Mouse (Mus musculus): Measurements from ENCODE around the gene Zdhhc6. TPM values are rescaled to one million over a fixed set of nuclear protein-coding genes. Genes with fewer than 3 reads are reported as not detected.

Zdhhc6 gene
- polyA plus RNA-seq, 1 experiment: 3.6 TPM

DNA sequence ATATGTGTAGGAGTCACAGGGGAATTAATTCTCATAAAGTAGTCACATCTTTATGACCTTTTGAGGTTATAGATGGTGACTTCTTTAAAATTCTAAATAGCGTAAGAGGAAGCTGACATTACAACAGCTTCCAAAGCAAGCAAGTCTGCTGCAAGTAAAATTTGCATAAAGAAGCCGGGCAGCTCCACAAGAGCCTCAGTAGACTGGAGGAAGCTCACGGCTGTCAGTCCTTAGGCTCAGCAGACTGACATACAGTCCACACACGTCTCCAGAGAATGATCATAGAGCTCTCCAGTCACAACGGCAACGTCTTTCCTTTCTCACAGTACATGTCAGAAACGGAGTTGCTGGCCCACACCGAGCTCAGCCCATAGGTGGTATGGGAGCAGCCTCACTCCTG is 4.0 kb downstream of the Zdhhc6 start:
- Histone ChIP-seq H3K27ac (ENCODE audit: insufficient read depth, low read depth, low read length) (no peak overlapping the region), H3K4me3 (ENCODE audit: low read depth, low read length) (no peak overlapping the region), H3K27me3 (ENCODE audit: control insufficient read depth, insufficient read depth, low read length) (no peaks in the 10 kb centered on the region), H3K36me3 (ENCODE audit: control insufficient read depth, insufficient read depth, low read length) (peaks cover 32% of the 10 kb centered on the region), H3K4me1 (ENCODE audit: control insufficient read depth, insufficient read depth, insufficient read length, low read length) (no peaks in the 10 kb centered on the region)
- no peak for TF ChIP-seq POLR2A (IDR thresholded peaks at IDR 0.05; ENCODE audit: low read depth, low read length)
- TF ChIP-seq CTCF (IDR thresholded peaks at IDR 0.05; ENCODE audit: extremely low read depth, insufficient read length, insufficient replicate concordance, low read depth, low read length): no peak
- WGBS: 87% methylated on average over 8 of the region's 8 CpGs

DNA sequence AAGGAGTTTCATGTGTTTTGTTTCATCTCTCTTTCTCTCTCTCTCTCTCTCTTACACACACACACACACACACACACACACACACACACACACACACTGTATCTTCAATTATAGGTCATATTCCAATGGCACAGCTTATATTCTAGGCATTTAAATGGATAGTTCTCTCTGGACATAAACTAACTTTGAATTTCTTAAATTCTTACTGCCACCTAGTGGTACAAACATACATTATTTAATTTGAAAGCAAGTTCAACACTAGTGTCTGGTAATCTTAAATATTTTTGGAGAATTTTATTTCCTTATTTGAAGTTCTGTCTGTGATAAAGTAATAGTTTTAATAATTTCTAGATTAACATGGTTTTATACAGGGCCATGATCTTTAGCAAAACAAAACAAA is 10.8 kb downstream of the Zdhhc6 start:
- no peaks in the 10 kb centered on the region for H3K4me1 ChIP-seq (ENCODE audit: control insufficient read depth, insufficient read depth, insufficient read length, low read length)
- peaks cover 48% of the 10 kb centered on the region for H3K36me3 ChIP-seq (ENCODE audit: control insufficient read depth, insufficient read depth, low read length)
- no peaks in the 10 kb centered on the region for H3K27me3 ChIP-seq (ENCODE audit: control insufficient read depth, insufficient read depth, low read length)
- TF ChIP-seq POLR2A (IDR thresholded peaks at IDR 0.05; ENCODE audit: low read depth, low read length) (no peak), CTCF (IDR thresholded peaks at IDR 0.05; ENCODE audit: extremely low read depth, insufficient read length, insufficient replicate concordance, low read depth, low read length) (no peak)
- no peak overlapping the region for H3K27ac ChIP-seq (ENCODE audit: insufficient read depth, low read depth, low read length)
- no peak overlapping the region for H3K4me3 ChIP-seq (ENCODE audit: low read depth, low read length)

DNA sequence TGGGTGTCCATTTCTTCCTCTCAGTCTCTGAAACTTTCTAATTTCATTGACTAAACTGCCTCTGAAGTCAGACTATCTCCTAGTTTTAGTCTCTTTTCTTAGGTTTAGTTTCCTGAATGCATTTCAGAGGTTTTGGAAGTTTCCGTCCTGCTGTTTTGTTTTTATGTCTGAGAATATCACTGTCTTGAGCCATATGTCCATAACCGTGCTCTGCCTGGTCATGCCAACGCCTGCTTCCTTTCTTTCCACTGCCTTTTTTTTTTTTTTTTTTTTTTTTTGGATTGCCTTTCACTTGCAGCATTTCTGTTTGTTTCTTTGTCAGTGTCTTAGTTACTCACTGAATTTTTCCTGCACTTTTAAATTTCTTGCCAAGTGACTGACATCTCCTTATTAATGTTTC is 15.3 kb downstream of the Zdhhc6 start:
- H3K4me1 ChIP-seq (ENCODE audit: control insufficient read depth, insufficient read depth, insufficient read length, low read length): no peaks in the 10 kb centered on the region
- no peaks in the 10 kb centered on the region for H3K27me3 ChIP-seq (ENCODE audit: control insufficient read depth, insufficient read depth, low read length)
- no peak overlapping the region for H3K27ac ChIP-seq (ENCODE audit: insufficient read depth, low read depth, low read length)
- 87% methylated on average over 3 of the region's 3 CpGs for WGBS
- H3K36me3 ChIP-seq (ENCODE audit: control insufficient read depth, insufficient read depth, low read length): peaks cover 57% of the 10 kb centered on the region
- no peak overlapping the region for H3K4me3 ChIP-seq (ENCODE audit: low read depth, low read length)
- TF ChIP-seq POLR2A (IDR thresholded peaks at IDR 0.05; ENCODE audit: low read depth, low read length) (no peak), CTCF (IDR thresholded peaks at IDR 0.05; ENCODE audit: extremely low read depth, insufficient read length, insufficient replicate concordance, low read depth, low read length) (no peak)

DNA sequence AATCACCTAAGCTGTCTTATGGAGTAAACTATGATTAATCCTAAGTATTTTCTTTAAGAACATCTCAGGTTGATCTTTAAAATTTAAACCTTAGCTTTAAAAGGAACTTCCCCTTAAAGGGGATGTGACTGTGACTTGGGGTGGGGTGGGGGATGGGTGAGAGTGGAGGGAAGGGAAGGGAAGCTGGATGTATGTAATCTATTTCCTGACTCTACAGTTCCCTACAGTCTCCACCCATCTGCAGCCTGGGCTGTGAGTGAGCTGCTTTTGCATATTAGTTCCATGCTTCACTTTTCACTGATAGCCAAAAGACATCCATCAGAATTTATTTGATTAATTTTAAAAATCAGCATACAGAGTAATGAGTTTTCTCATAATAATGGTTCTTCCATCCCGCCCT is 16.5 kb downstream of the Zdhhc6 start:
- H3K27ac ChIP-seq (ENCODE audit: insufficient read depth, low read depth, low read length): no peak overlapping the region
- 96% methylated on average over 1 of the region's 1 CpGs for WGBS
- no peaks in the 10 kb centered on the region for H3K27me3 ChIP-seq (ENCODE audit: control insufficient read depth, insufficient read depth, low read length)
- H3K4me1 ChIP-seq (ENCODE audit: control insufficient read depth, insufficient read depth, insufficient read length, low read length): no peaks in the 10 kb centered on the region
- TF ChIP-seq CTCF (IDR thresholded peaks at IDR 0.05; ENCODE audit: extremely low read depth, insufficient read length, insufficient replicate concordance, low read depth, low read length) (no peak), POLR2A (IDR thresholded peaks at IDR 0.05; ENCODE audit: low read depth, low read length) (no peak)
- peaks cover 67% of the 10 kb centered on the region for H3K36me3 ChIP-seq (ENCODE audit: control insufficient read depth, insufficient read depth, low read length)
- no peak overlapping the region for H3K4me3 ChIP-seq (ENCODE audit: low read depth, low read length)

DNA sequence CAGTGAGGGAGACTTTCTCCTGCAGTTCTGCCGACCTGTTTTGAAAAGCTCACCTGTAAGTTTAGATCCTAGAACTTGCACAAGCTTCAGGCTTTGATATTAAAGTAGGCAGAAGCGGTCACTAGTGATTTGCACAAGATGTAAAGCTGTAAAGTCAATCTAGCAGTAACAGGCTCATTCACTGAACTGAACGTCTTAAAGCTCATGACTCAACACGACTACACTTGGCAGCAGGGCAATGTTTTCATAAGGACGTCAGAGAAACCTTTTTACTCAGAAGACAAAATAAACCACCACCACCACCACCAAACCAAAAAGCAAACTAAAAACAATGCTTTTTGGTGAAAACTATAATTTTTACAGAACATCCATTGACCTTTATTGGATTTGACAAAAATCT is 17.9 kb downstream of the Zdhhc6 start:
- peaks cover 70% of the 10 kb centered on the region for H3K36me3 ChIP-seq (ENCODE audit: control insufficient read depth, insufficient read depth, low read length)
- no peaks in the 10 kb centered on the region for H3K4me1 ChIP-seq (ENCODE audit: control insufficient read depth, insufficient read depth, insufficient read length, low read length)
- TF ChIP-seq CTCF (IDR thresholded peaks at IDR 0.05; ENCODE audit: extremely low read depth, insufficient read length, insufficient replicate concordance, low read depth, low read length) (no peak), POLR2A (IDR thresholded peaks at IDR 0.05; ENCODE audit: low read depth, low read length) (no peak)
- H3K27me3 ChIP-seq (ENCODE audit: control insufficient read depth, insufficient read depth, low read length): no peaks in the 10 kb centered on the region
- 72% methylated on average over 5 of the region's 5 CpGs for WGBS
- H3K4me3 ChIP-seq (ENCODE audit: low read depth, low read length): no peak overlapping the region
- H3K27ac ChIP-seq (ENCODE audit: insufficient read depth, low read depth, low read length): no peak overlapping the region

GRCm38 (mm10) chr19:55297489-55297888 is 18.3 kb downstream of the Zdhhc6 start:
- TF ChIP-seq POLR2A (IDR thresholded peaks at IDR 0.05; ENCODE audit: low read depth, low read length) (no peak), CTCF (IDR thresholded peaks at IDR 0.05; ENCODE audit: extremely low read depth, insufficient read length, insufficient replicate concordance, low read depth, low read length) (no peak)
- no peaks in the 10 kb centered on the region for H3K4me1 ChIP-seq (ENCODE audit: control insufficient read depth, insufficient read depth, insufficient read length, low read length)
- H3K36me3 ChIP-seq (ENCODE audit: control insufficient read depth, insufficient read depth, low read length): peaks cover 71% of the 10 kb centered on the region
- no peak overlapping the region for H3K27ac ChIP-seq (ENCODE audit: insufficient read depth, low read depth, low read length)
- no peak overlapping the region for H3K4me3 ChIP-seq (ENCODE audit: low read depth, low read length)
- H3K27me3 ChIP-seq (ENCODE audit: control insufficient read depth, insufficient read depth, low read length): no peaks in the 10 kb centered on the region
- 90% methylated on average over 2 of the region's 2 CpGs for WGBS

DNA sequence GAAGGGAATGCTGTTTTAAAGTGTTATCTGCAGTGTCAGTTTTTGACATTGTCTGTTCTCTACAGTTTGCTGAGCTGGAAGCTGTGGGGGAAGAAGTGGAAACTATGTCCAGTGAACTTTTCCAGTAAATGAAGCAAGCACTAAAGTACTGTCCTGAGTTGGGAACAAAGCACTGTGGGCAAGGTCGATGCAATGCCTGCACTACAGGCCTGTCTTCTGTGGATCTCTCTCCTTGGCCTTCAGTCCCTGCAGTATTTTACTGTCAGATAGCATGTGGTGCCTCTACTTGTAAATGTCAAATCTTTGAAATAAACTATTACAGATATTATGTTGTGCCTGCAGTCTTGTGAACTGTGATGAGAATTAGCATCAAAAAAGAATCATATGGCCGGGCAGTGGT is 19.5 kb downstream of the Zdhhc6 start:
- Histone ChIP-seq H3K4me3 (ENCODE audit: low read depth, low read length) (no peak overlapping the region), H3K36me3 (ENCODE audit: control insufficient read depth, insufficient read depth, low read length) (peaks cover 76% of the 10 kb centered on the region), H3K27me3 (ENCODE audit: control insufficient read depth, insufficient read depth, low read length) (no peaks in the 10 kb centered on the region), H3K27ac (ENCODE audit: insufficient read depth, low read depth, low read length) (no peak overlapping the region), H3K4me1 (ENCODE audit: control insufficient read depth, insufficient read depth, insufficient read length, low read length) (no peaks in the 10 kb centered on the region)
- no peak for TF ChIP-seq POLR2A (IDR thresholded peaks at IDR 0.05; ENCODE audit: low read depth, low read length)
- TF ChIP-seq CTCF (IDR thresholded peaks at IDR 0.05; ENCODE audit: extremely low read depth, insufficient read length, insufficient replicate concordance, low read depth, low read length): no peak
- WGBS: 91% methylated on average over 2 of the region's 2 CpGs

DNA sequence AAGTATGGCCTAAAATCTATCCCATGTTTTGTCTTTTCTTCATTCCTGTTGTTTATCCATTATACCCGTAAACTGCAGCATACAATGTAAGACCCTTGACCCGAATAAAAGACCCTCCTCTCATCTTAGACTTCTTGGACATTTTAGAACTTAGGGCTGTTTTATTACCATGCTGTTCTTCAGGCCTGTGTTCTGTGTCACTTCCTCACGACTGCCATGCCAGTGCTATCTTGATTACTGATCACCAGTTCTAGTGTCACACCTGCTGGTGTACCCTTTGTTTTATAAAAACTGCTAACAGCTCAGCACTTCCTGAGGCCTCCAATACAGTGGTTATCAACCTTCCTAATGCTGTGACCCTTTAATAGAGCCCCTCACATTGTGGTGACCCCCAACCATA is 20.3 kb downstream of the Zdhhc6 start:
- no peak for TF ChIP-seq POLR2A (IDR thresholded peaks at IDR 0.05; ENCODE audit: low read depth, low read length)
- TF ChIP-seq CTCF (IDR thresholded peaks at IDR 0.05; ENCODE audit: extremely low read depth, insufficient read length, insufficient replicate concordance, low read depth, low read length): no peak
- H3K4me3 ChIP-seq (ENCODE audit: low read depth, low read length): no peak overlapping the region
- H3K27ac ChIP-seq (ENCODE audit: insufficient read depth, low read depth, low read length): no peak overlapping the region
- H3K27me3 ChIP-seq (ENCODE audit: control insufficient read depth, insufficient read depth, low read length): no peaks in the 10 kb centered on the region
- 64% methylated on average over 3 of the region's 3 CpGs for WGBS
- no peaks in the 10 kb centered on the region for H3K4me1 ChIP-seq (ENCODE audit: control insufficient read depth, insufficient read depth, insufficient read length, low read length)
- H3K36me3 ChIP-seq (ENCODE audit: control insufficient read depth, insufficient read depth, low read length): peaks cover 79% of the 10 kb centered on the region
